Mouse (Mus musculus): ENCODE results near the gene Fndc8.

DNA sequence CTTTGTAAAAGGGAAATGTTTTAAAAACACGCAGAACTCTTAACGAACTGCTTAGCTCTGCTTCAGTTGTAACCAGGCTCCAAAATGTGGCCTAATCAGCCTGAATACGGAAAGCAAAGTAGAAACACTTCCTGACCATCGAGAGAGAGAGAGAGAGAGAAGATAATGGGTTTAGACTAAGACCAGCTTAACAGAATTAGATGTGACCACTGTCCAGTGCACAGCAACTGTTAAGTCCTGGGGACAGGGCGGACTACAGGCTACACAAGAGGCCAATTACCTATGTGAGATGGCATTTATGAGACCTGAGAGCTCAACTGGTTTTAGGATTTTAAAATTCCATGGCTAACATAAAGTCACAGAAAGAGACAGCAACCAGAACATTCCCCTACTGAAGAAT, 24.0 kb upstream of the Fndc8 start:
- TF ChIP-seq SMC3 (IDR thresholded peaks at IDR 0.05; ENCODE audit: low read depth, low read length) = no peak
- no peak; the same call in 1 of the 2 replicates for TF ChIP-seq MXI1 (IDR thresholded peaks at IDR 0.05; ENCODE audit: low read depth, low read length)
- no peak for TF ChIP-seq CTCF (conservative IDR thresholded peaks at IDR 0.05 in 1 of 2, IDR thresholded peaks at IDR 0.05 in 1 of 2; ENCODE audit: low read depth in 2 of 2, low read length in 2 of 2)
- TF ChIP-seq MAFK (IDR thresholded peaks at IDR 0.05; ENCODE audit: insufficient replicate concordance, low read length) = no peak
- TF ChIP-seq ZMIZ1 (IDR thresholded peaks at IDR 0.05; ENCODE audit: low read depth, low read length) = no peak
- TF ChIP-seq USF1 (IDR thresholded peaks at IDR 0.05; ENCODE audit: low read depth, low read length) = no peak
- TF ChIP-seq MEF2A (IDR thresholded peaks at IDR 0.05; ENCODE audit: borderline replicate concordance, low read depth, low read length) = no peak

Measured in CH12.LX (cell line).